Mouse (Mus musculus) frontal cortex, adult 2 months (tissue): ENCODE measurements around the gene Tesk2. TPM values are rescaled to one million over a fixed set of nuclear protein-coding genes. Genes with fewer than 3 reads are reported as not detected.
"Not testable (repeated sequence)": the region's sequence is repeated elsewhere in the genome, so short reads cannot be mapped to it uniquely, and the experiment has no call there.

Source experiments
- DNase-seq, 2 experiments: peaks; one replicate each; pipeline ENCODE4 v3.0.0; 2022; ENCODE audit warnings: low spot score in 1 of 2; ENCODE audit errors: extremely low spot score in 1 of 2
- polyA plus RNA-seq: library from polyadenylated mRNA; depleted of rRNA; stranded (reverse); fragments of >200 nt; gene quantifications from 2 replicates; pipeline ENCODE4 v1.2.3, GENCODE M21; 2012; rRNA removed

Tesk2 gene
- polyA plus RNA-seq, 1 experiment: 5.9 TPM

GRCm38 (mm10) chr4:116838999-116839398 lies 118.3 kb downstream of the Tesk2 start:
- no peak for DNase-seq

GRCm38 (mm10) chr4:116840096-116840495 lies 119.3 kb downstream of the Tesk2 start:
- DNase-seq: not testable (repeated sequence)

GRCm38 (mm10) chr4:116840841-116841240 lies 120.1 kb downstream of the Tesk2 start:
- DNase-seq: no peak

GRCm38 (mm10) chr4:116844324-116844723 lies 123.6 kb downstream of the Tesk2 start:
- no peak for DNase-seq

- DNase-seq: no peak
These were observed 129.2 kb downstream of the Tesk2 start for GRCm38 (mm10) chr4:116849901-116850300.

- no peak for DNase-seq
These were observed 133.5 kb downstream of the Tesk2 start for GRCm38 (mm10) chr4:116854286-116854685.

Other genes starting within 250 kb of the Tesk2 start
- 6.7 and 8.7 TPM in 2 replicates for gene Ipp, start 213.4 kb upstream of the Tesk2 start, polyA plus RNA-seq
- gene Tmem69, start 165.0 kb upstream of the Tesk2 start, polyA plus RNA-seq: 7.7 and 9.5 TPM in 2 replicates
- gene Gpbp1l1, start 163.3 kb upstream of the Tesk2 start, polyA plus RNA-seq: 36.7 and 37.4 TPM in 2 replicates
- gene Ccdc17, start 124.3 kb upstream of the Tesk2 start, polyA plus RNA-seq: 5.4 and 5.9 TPM in 2 replicates
- gene Nasp, start 93.0 kb upstream of the Tesk2 start, polyA plus RNA-seq: 24.1 and 28.1 TPM in 2 replicates
- 464 and 487 TPM in 2 replicates for gene Akr1a1, start 69.3 kb upstream of the Tesk2 start, polyA plus RNA-seq
- 212 and 256 TPM in 2 replicates for gene Prdx1, start 35.4 kb upstream of the Tesk2 start, polyA plus RNA-seq
- gene Mmachc, start 12.5 kb upstream of the Tesk2 start, polyA plus RNA-seq: 18.5 and 19.5 TPM in 2 replicates
- 19.4 and 22.8 TPM in 2 replicates for gene Ccdc163, start 12.4 kb upstream of the Tesk2 start, polyA plus RNA-seq
- gene Toe1, start 86.7 kb downstream of the Tesk2 start, polyA plus RNA-seq: 19.9 and 21.7 TPM in 2 replicates
- gene Mutyh, start 86.8 kb downstream of the Tesk2 start, polyA plus RNA-seq: 5.8 and 7.2 TPM in 2 replicates
- gene Hpdl, start 100.8 kb downstream of the Tesk2 start, polyA plus RNA-seq: 1.6 and 1.7 TPM in 2 replicates
- 9.4 and 10.5 TPM in 2 replicates for gene Zswim5, start 156.4 kb downstream of the Tesk2 start, polyA plus RNA-seq